Mouse (Mus musculus) thymus, adult 2 months (tissue): ENCODE results near the gene Cox5b. TPM values are rescaled to one million over a fixed set of nuclear protein-coding genes. Genes with fewer than 3 reads are reported as not detected.

Experiments
- DNase-seq: peaks from one replicate; pipeline ENCODE4 v3.0.0; 2021
- H3K27ac ChIP-seq: fragments of 200-500 bp; 2 replicates; pipeline ENCODE4 v1.5.1; 2012; ENCODE audit warnings: low read length, control low read depth; ENCODE audit not compliant: control insufficient read depth, insufficient read depth
- H3K27me3 ChIP-seq: fragments of 200-500 bp; 2 replicates; pipeline ENCODE4 v1.6.1; 2012; ENCODE audit warnings: mild to moderate bottlenecking, low read length, moderate library complexity, mixed read lengths; ENCODE audit not compliant: control insufficient read depth, insufficient read depth
- H3K36me3 ChIP-seq: fragments of 200-500 bp; 2 replicates; pipeline ENCODE4 v1.6.1; 2012; ENCODE audit warnings: mild to moderate bottlenecking, low read length, moderate library complexity; ENCODE audit not compliant: control insufficient read depth, insufficient read depth
- H3K4me1 ChIP-seq: fragments of 200-500 bp; replicated peaks from 2 replicates; pipeline ENCODE4 v1.6.1; 2012; ENCODE audit warnings: low read length; ENCODE audit not compliant: control insufficient read depth, insufficient read depth
- H3K4me3 ChIP-seq: fragments of 200-500 bp; 2 replicates; pipeline ENCODE4 v1.5.1; 2012; ENCODE audit warnings: mild to moderate bottlenecking, low read length, control low read depth, moderate library complexity; ENCODE audit not compliant: control insufficient read depth, insufficient read depth
- CTCF ChIP-seq: fragments of 200-500 bp; IDR thresholded peaks from 2 replicates; pipeline ENCODE4 v1.5.1; 2012; ENCODE audit warnings: mild to moderate bottlenecking, control low read depth, low read length, moderate library complexity, borderline replicate concordance; ENCODE audit not compliant: control insufficient read depth, poor library complexity, insufficient read depth; ENCODE audit errors: extremely low read depth
- POLR2A ChIP-seq: fragments of 200-500 bp; IDR thresholded peaks from 2 replicates; pipeline ENCODE4 v1.6.1; 2012; ENCODE audit warnings: mild to moderate bottlenecking, low read length, control low read depth, moderate library complexity; ENCODE audit not compliant: control insufficient read depth, poor library complexity, insufficient read depth; ENCODE audit errors: extremely low read depth
- WGBS: fragments of 180-500 bp; shearing (Covaris S2); methylation state at CpG from one replicate; pipeline ENCODE4 v1.1.7; 2018; 5-methylcytosine and 5-hydroxymethylcytosine counted together
- polyA plus RNA-seq: library from polyadenylated mRNA; depleted of rRNA; stranded (reverse); fragments of >200 nt; gene quantifications from 2 replicates; pipeline ENCODE4 v1.2.3, GENCODE M21; 2012

Cox5b gene
- polyA plus RNA-seq, 1 experiment: 432 TPM

DNA sequence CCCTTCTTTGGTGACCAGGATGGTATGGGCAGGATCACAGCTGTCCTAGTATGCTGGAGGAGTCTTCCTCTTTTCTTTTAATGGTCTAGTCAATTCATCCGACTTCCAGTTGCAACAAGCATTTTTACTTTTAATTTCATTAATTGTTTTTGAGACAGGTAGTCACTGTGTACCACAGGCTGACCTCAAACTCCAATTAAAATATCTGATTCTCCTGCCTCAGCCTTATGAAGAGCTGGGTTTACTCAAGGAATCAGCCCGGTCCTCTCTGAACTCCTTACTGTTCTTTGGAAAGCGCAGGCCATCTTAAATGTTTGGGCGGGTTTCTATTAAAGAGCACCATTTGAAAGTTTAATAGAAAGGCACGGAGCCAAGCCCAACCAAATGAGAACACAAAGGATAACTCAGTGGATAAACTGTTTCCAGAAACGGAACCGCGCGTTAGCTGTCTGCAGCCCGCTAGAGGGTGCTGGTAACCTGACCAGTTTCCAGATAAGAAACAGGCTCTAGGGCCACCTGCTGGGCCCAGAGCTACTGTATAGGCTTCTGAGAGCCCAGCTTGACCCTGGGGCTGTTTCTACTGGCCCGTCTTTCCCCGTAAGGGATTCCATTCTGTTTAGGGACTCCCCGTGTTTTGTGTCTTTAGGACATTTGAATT lies 7.3 kb upstream of the Cox5b start:
- 11% methylated on average over 13 of the region's 13 CpGs for WGBS
- H3K27me3 ChIP-seq: no peaks in the 10 kb centered on the region
- peak; percentile 76 for DNase-seq
- no peaks in the 10 kb centered on the region for H3K36me3 ChIP-seq
- no peaks in the 10 kb centered on the region for H3K4me1 ChIP-seq
- H3K27ac ChIP-seq: no peak overlapping the region
- H3K4me3 ChIP-seq: no peak overlapping the region
- TF ChIP-seq POLR2A (no peak), CTCF (peak; percentile 91)

DNA sequence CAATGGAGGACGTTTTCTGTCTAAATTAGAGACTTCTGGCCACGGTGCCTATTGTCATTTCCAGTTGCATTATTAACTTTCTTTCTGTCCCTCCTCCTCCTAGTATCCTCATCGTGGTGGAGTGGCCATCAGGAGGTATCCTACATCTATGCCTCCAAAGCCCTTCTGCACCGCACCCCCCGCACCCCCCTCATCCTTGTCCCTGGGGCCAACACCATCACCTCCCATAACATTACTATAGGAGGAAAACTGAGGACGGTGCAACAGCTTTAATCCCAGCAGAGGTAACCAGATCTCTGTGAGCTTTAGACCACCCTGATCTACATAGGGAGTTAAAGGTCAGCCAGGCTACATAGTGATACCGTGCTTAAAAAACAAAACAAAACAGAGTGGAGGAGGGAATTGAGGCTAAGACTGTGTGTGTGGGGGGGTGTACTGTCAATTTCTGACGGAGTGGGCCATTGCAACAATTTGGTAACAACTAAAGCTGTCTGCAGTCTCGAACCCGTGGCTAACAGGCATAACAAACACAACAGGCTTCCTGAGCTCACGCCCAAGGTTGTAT lies 496 bp upstream of the Cox5b start:
- H3K27me3 ChIP-seq: no peaks in the 10 kb centered on the region
- TF ChIP-seq CTCF (no peak), POLR2A (no peak)

DNA sequence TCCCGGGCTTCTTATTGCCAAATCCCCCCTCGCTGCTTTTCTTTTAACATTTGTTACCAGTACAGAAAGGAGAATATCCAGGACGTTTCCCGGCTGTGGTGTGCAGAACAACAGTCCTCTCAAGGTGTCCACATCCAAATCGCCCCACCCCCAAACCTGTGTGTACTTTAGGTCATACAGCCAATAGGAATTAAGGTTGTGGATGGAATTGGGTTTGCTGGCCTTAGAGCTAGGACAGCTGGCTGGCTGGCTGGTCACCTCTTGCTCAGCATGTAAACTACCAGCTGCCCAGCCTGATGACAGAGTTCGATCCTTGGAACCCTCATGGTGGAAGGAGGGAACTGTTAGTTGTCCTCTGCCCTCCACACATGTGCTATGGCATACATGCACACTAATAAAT lies 3.6 kb downstream of the Cox5b start:
- Histone ChIP-seq H3K36me3 (peaks cover 17% of the 10 kb centered on the region; the same call in 1 of the 2 replicates), H3K27ac (no peak overlapping the region), H3K4me3 (no peak overlapping the region), H3K27me3 (no peaks in the 10 kb centered on the region), H3K4me1 (peaks cover 9% of the 10 kb centered on the region)
- TF ChIP-seq CTCF: no peak
- TF ChIP-seq POLR2A: no peak
- 95% methylated on average over 6 of the region's 6 CpGs for WGBS
- no peak for DNase-seq

More for the DNA sequence above, 496 bp upstream of the Cox5b start:
- Histone ChIP-seq H3K4me3 (peak overlapping the region; percentile 80), H3K4me1 (peaks cover 9% of the 10 kb centered on the region), H3K36me3 (peaks cover 11% of the 10 kb centered on the region; the same call in 1 of the 2 replicates), H3K27ac (no peak overlapping the region)
- DNase-seq: no peak
- WGBS: 62% methylated on average over 11 of the region's 11 CpGs

- H3K27ac ChIP-seq: no peak overlapping the region
- WGBS: 86% methylated on average over 6 of the region's 6 CpGs
- DNase-seq: no peak
- H3K27me3 ChIP-seq: no peaks in the 10 kb centered on the region
- H3K36me3 ChIP-seq: peaks cover 32% of the 10 kb centered on the region
- peaks cover 6% of the 10 kb centered on the region for H3K4me1 ChIP-seq
- TF ChIP-seq CTCF: no peak
- no peak for TF ChIP-seq POLR2A
- no peak overlapping the region for H3K4me3 ChIP-seq
Measured at GRCm38 (mm10) chr1:36696411-36696810, 5.2 kb downstream of the Cox5b start.

DNA sequence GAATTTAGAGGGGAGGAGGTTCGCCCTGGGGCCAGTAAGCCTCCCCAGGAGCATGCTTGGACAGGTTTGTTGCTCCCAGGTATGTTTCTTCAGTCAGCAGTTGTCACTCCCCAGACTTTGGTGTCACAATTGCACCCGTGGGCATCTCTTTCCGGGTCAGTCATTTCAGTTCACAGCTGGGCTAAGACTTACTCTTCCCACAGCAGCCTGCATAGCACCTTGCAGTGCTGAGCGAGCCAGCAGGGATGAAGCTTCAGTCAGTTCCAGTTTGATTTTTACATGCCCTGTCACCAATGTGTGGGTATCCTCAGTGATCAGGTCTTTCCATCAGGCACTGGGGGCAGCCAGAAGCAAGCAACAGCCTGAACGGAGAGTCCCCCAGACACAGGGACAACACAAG lies 5.8 kb downstream of the Cox5b start:
- no peak for TF ChIP-seq POLR2A
- no peak for TF ChIP-seq CTCF
- WGBS: 81% methylated on average over 5 of the region's 5 CpGs
- Histone ChIP-seq H3K27me3 (no peaks in the 10 kb centered on the region), H3K36me3 (peaks cover 38% of the 10 kb centered on the region), H3K4me3 (no peak overlapping the region), H3K4me1 (peaks cover 3% of the 10 kb centered on the region), H3K27ac (no peak overlapping the region)
- DNase-seq: no peak

DNA sequence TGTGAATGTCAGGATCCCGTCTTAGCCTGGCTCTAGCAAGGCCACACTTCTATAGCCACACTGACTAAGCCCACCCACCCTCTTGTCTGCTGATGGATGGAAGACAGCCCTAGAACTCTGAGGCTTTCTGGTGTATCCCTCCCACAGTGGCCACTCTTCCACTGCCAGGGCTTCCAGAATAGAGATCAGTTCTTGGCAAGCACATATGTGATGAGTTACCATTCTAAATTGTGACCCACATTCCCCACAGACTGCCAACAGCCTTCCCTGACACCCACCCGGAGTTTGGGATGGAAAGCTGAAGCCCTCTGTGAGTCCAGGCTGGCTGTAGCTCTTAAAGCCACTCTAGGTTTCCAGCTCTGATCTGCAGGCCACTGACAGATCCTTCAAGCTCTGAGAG lies 15.9 kb downstream of the Cox5b start:
- no peak for TF ChIP-seq POLR2A
- TF ChIP-seq CTCF: no peak
- Histone ChIP-seq H3K27me3 (no peaks in the 10 kb centered on the region), H3K36me3 (peaks cover 37% of the 10 kb centered on the region), H3K4me1 (peaks cover 13% of the 10 kb centered on the region), H3K4me3 (no peak overlapping the region), H3K27ac (no peak overlapping the region)
- DNase-seq: no peak
- 88% methylated on average over 2 of the region's 2 CpGs for WGBS
